Mouse (Mus musculus) heart, embryonic 11.5 days (tissue): ENCODE measurements around the gene Gm8279. TPM values are rescaled to one million over a fixed set of nuclear protein-coding genes. Genes with fewer than 3 reads are reported as not detected.
"Not testable (repeated sequence)": the region's sequence is repeated elsewhere in the genome, so short reads cannot be mapped to it uniquely, and the experiment has no call there.

Source experiments
- ATAC-seq: fragments of 200-750 bp; cut with Nextera tagmentation; replicated peaks from 2 replicates; pipeline ENCODE4 v1.8.0; 2017; ENCODE audit warnings: moderate library complexity; ENCODE audit not compliant: insufficient number of reproducible peaks, low FRiP score, low TSS enrichment
- H3K27ac ChIP-seq: fragments of 300-500 bp; sonication (generic); 2 replicates; pipeline ENCODE4 v1.5.1; 2014; ENCODE audit warnings: mild to moderate bottlenecking, low read depth, low read length
- H3K27me3 ChIP-seq: fragments of 300-500 bp; sonication (generic); 2 replicates; pipeline ENCODE4 v1.6.1; 2014; ENCODE audit warnings: mild to moderate bottlenecking, low read length, mixed read lengths; ENCODE audit not compliant: control insufficient read depth, insufficient read depth
- H3K36me3 ChIP-seq: fragments of 300-500 bp; sonication (generic); 2 replicates; pipeline ENCODE4 v1.6.1; 2014; ENCODE audit warnings: mild to moderate bottlenecking, low read length, moderate library complexity, mixed read lengths; ENCODE audit not compliant: control insufficient read depth, insufficient read depth
- H3K4me1 ChIP-seq: fragments of 300-500 bp; sonication (generic); 2 replicates; pipeline ENCODE4 v1.6.1; 2014; ENCODE audit warnings: low read length; ENCODE audit not compliant: control insufficient read depth, insufficient read depth
- H3K4me2 ChIP-seq: fragments of 300-500 bp; sonication (generic); 2 replicates; pipeline ENCODE4 v1.6.1; 2014; ENCODE audit warnings: mild to moderate bottlenecking, moderate library complexity
- H3K4me3 ChIP-seq: fragments of 300-500 bp; sonication (generic); 2 replicates; pipeline ENCODE4 v1.5.1; 2014; ENCODE audit warnings: low read depth, low read length
- H3K9ac ChIP-seq: fragments of 300-500 bp; sonication (generic); 2 replicates; pipeline ENCODE4 v1.6.1; 2014; ENCODE audit warnings: mild to moderate bottlenecking, low read depth, low read length, moderate library complexity
- H3K9me3 ChIP-seq: fragments of 300-500 bp; sonication (generic); replicated peaks from 2 replicates; pipeline ENCODE4 v1.6.1; 2016; ENCODE audit warnings: low read length; ENCODE audit not compliant: control insufficient read depth
- WGBS: fragments of 180-500 bp; shearing (Covaris S2); extraction: QIAGEN DNeasy Blood & Tissue Kit; methylation state at CpG from one replicate; pipeline ENCODE4 v1.1.7; 2014; ENCODE audit not compliant: insufficient replicate concordance; 5-methylcytosine and 5-hydroxymethylcytosine counted together
- polyA plus RNA-seq: library from polyadenylated mRNA; unstranded; fragments of >200 nt; fragmentation: Nextera tagmentation; extraction: Ambion mirVana; gene quantifications from 2 replicates; pipeline ENCODE4 v1.2.1, GENCODE M21; 2014

Gm8279 gene
- polyA plus RNA-seq = not detected in 2 replicates

- 63% methylated on average over 1 of the region's 2 CpGs for WGBS
- not testable (repeated sequence) for ATAC-seq, H3K36me3 ChIP-seq, H3K9me3 ChIP-seq, H3K4me1 ChIP-seq, H3K27me3 ChIP-seq, H3K4me2 ChIP-seq, H3K4me3 ChIP-seq, H3K27ac ChIP-seq, H3K9ac ChIP-seq
Measured at GRCm38 (mm10) chr14:5131219-5131618, at the start of gene Gm8279. Gm8279 (plus strand) TSS chr14:5131519.

- ATAC-seq, H3K9ac ChIP-seq, H3K36me3 ChIP-seq, H3K27ac ChIP-seq, H3K4me1 ChIP-seq, H3K9me3 ChIP-seq, H3K4me2 ChIP-seq, H3K4me3 ChIP-seq, H3K27me3 ChIP-seq: not testable (repeated sequence)
- WGBS = no CpG with 5 or more reads among the region's 1 CpGs
Measured at GRCm38 (mm10) chr14:5164235-5164634, 32.9 kb downstream of the Gm8279 start, which contains the start of gene Gm3317. Gm3317 (plus strand) TSS chr14:5164535.

- not testable (repeated sequence) for H3K4me3 ChIP-seq, H3K27me3 ChIP-seq, ATAC-seq, H3K4me1 ChIP-seq, H3K27ac ChIP-seq, H3K36me3 ChIP-seq, H3K4me2 ChIP-seq, H3K9ac ChIP-seq, H3K9me3 ChIP-seq
- no CpG with 5 or more reads among the region's 3 CpGs for WGBS
Measured at GRCm38 (mm10) chr14:5185493-5185892, 54.2 kb downstream of the Gm8279 start, which contains the start of gene Gm8271. Gm8271 (plus strand) TSS chr14:5185793.

Other genes starting within 250 kb of the Gm8279 start
- gene Gm3278, start 239.1 kb upstream of the Gm8279 start, polyA plus RNA-seq = 0.24 TPM in 1 of 2 replicates, not detected in the other
- not detected in 2 replicates for gene Gm8297, start 147.6 kb upstream of the Gm8279 start, polyA plus RNA-seq
- gene Gm3298, start 115.6 kb upstream of the Gm8279 start, polyA plus RNA-seq = not detected in 2 replicates
- gene 4930555G01Rik, start 80.9 kb upstream of the Gm8279 start, polyA plus RNA-seq = not detected in 2 replicates
- gene Gm8281, start 60.5 kb upstream of the Gm8279 start, polyA plus RNA-seq = 3.5 and 4.3 TPM in 2 replicates
- not detected in 2 replicates for gene Gm3317, start 33.0 kb downstream of the Gm8279 start, polyA plus RNA-seq
- gene Gm8271, start 54.3 kb downstream of the Gm8279 start, polyA plus RNA-seq = not detected in 2 replicates
- 0.13 TPM in 1 of 2 replicates, not detected in the other for gene Gm3526, start 129.1 kb downstream of the Gm8279 start, polyA plus RNA-seq
- gene Gm3542, start 203.4 kb downstream of the Gm8279 start, polyA plus RNA-seq = not detected in 2 replicates